Mouse (Mus musculus) gastrocnemius, postnatal 10 days (tissue): ENCODE results near the gene Dgkz. TPM values are rescaled to one million over a fixed set of nuclear protein-coding genes. Genes with fewer than 3 reads are reported as not detected.

Experiments used
- microRNA-seq, 2 experiments: library from miRNA; unstranded; fragments of <30 nt; microRNA quantifications; one replicate each; pipeline ENCODE4 v1.2.0; 2021
- total RNA-seq, 2 experiments: library from RNA; stranded (reverse); gene quantifications; 2 replicates each; pipeline ENCODE4 v1.2.3; 2021

Dgkz gene
- total RNA-seq, 2 experiments from 2014 or later = 60.5 to 84.3 TPM

Small RNA genes within 50 kb of the gene (microRNA-seq; reads per million reads assigned to microRNA genes)
- 0.25 to 0.32 reads per million in 2 experiments for gene Mir6999

Other genes with a start within 250 kb of the Dgkz start
- 10 to 100 TPM; 16.6 to 22.1 TPM for gene Ambra1, start 245.7 kb downstream of the Dgkz start, total RNA-seq
- gene Chrm4, start 48.6 kb downstream of the Dgkz start, total RNA-seq = under 1 TPM in 1 of 2 experiments, not detected in 1; 0.16 TPM
- 10 to 100 TPM; 43.3 to 55.2 TPM for gene Mdk, start 43.6 kb downstream of the Dgkz start, total RNA-seq
- not detected for gene Gm9821, start 30.2 kb downstream of the Dgkz start, total RNA-seq
- gene Creb3l1, start 48.6 kb upstream of the Dgkz start, total RNA-seq = 10 to 100 TPM; 29.2 to 44.6 TPM
- 10 to 100 TPM; 27.1 to 44.4 TPM for gene Phf21a, start 117.3 kb upstream of the Dgkz start, total RNA-seq